Mouse (Mus musculus) neural tube, embryonic 14.5 days (tissue): Measurements from ENCODE around the gene Evi5. TPM values are rescaled to one million over a fixed set of nuclear protein-coding genes. Genes with fewer than 3 reads are reported as not detected.

Experiments used
- ATAC-seq: fragments of 200-750 bp; cut with Nextera tagmentation; 2 replicates; pipeline ENCODE4 v1.8.0; 2017; ENCODE audit warnings: low read depth, mild to moderate bottlenecking, moderate TSS enrichment, moderate library complexity
- H3K27ac ChIP-seq: fragments of 300-500 bp; sonication (generic); 2 replicates; pipeline ENCODE4 v1.5.1; 2014; ENCODE audit warnings: low read depth, mild to moderate bottlenecking, control low read depth, low read length, moderate library complexity, mixed read lengths
- H3K27me3 ChIP-seq: fragments of 300-500 bp; sonication (generic); 2 replicates; pipeline ENCODE4 v1.6.1; 2014; ENCODE audit warnings: low read length; ENCODE audit not compliant: control insufficient read depth, insufficient read depth
- H3K36me3 ChIP-seq: fragments of 300-500 bp; sonication (generic); 2 replicates; pipeline ENCODE4 v1.6.1; 2014; ENCODE audit warnings: low read length, mixed read lengths; ENCODE audit not compliant: control insufficient read depth, insufficient read depth
- H3K4me1 ChIP-seq: fragments of 300-500 bp; sonication (generic); 2 replicates; pipeline ENCODE4 v1.6.1; 2014; ENCODE audit warnings: low read length; ENCODE audit not compliant: control insufficient read depth, insufficient read depth
- H3K4me2 ChIP-seq: fragments of 300-500 bp; sonication (generic); 2 replicates; pipeline ENCODE4 v1.6.1; 2014; ENCODE audit warnings: mild to moderate bottlenecking, low read depth, low read length, control low read depth
- H3K4me3 ChIP-seq: fragments of 300-500 bp; sonication (generic); 2 replicates; pipeline ENCODE4 v1.5.1; 2014; ENCODE audit warnings: low read depth, low read length, control low read depth, mixed read lengths
- H3K9ac ChIP-seq: fragments of 300-500 bp; sonication (generic); replicated peaks from 2 replicates; pipeline ENCODE4 v1.6.1; 2014; ENCODE audit warnings: low read depth, mild to moderate bottlenecking, control low read depth, low read length, mixed read lengths
- H3K9me3 ChIP-seq: fragments of 300-500 bp; sonication (generic); 2 replicates; pipeline ENCODE4 v1.6.1; 2016; ENCODE audit warnings: low read length; ENCODE audit not compliant: control insufficient read depth
- WGBS: fragments of 180-500 bp; shearing (Covaris S2); extraction: QIAGEN DNeasy Blood & Tissue Kit; methylation state at CpG from one replicate; pipeline ENCODE4 v1.1.7; 2014; 5-methylcytosine and 5-hydroxymethylcytosine counted together
- polyA plus RNA-seq: library from polyadenylated mRNA; unstranded; fragments of >200 nt; fragmentation: Nextera tagmentation; extraction: Ambion mirVana; gene quantifications from 2 replicates; pipeline ENCODE4 v1.2.1, GENCODE M21; 2014

The Evi5 gene
- polyA plus RNA-seq, 1 experiment from 2014 or later: 59.9 TPM

GRCm38 (mm10) chr5:107731408-107731807, 143.5 kb downstream of the Evi5 start:
- Histone ChIP-seq H3K9me3 (no peaks in the 10 kb centered on the region), H3K4me3 (no peak overlapping the region), H3K4me1 (peaks cover 4% of the 10 kb centered on the region; the same call in 1 of the 2 replicates), H3K27ac (no peak overlapping the region), H3K9ac (no peak overlapping the region), H3K4me2 (no peak overlapping the region), H3K36me3 (no peaks in the 10 kb centered on the region), H3K27me3 (peaks cover 43% of the 10 kb centered on the region)
- WGBS: 57% methylated on average over 3 of the region's 3 CpGs
- no peak for ATAC-seq

- Histone ChIP-seq H3K36me3 (no peaks in the 10 kb centered on the region), H3K9me3 (no peaks in the 10 kb centered on the region), H3K9ac (no peak overlapping the region), H3K27me3 (peaks cover 60% of the 10 kb centered on the region), H3K4me1 (peaks cover 5% of the 10 kb centered on the region; the same call in 1 of the 2 replicates), H3K4me2 (peak overlapping the region; percentile 26; the same call in 1 of the 2 replicates), H3K27ac (no peak overlapping the region), H3K4me3 (no peak overlapping the region)
- no peak for ATAC-seq
- WGBS: 15% methylated on average over 12 of the region's 12 CpGs
Measured at GRCm38 (mm10) chr5:107727007-107727402, 147.9 kb downstream of the Evi5 start.

GRCm38 (mm10) chr5:107726281-107727006, 148.5 kb downstream of the Evi5 start:
- H3K27ac ChIP-seq: no peak overlapping the region
- peaks cover 9% of the 10 kb centered on the region for H3K4me1 ChIP-seq
- ATAC-seq: no peak
- peaks cover 61% of the 10 kb centered on the region for H3K27me3 ChIP-seq
- H3K36me3 ChIP-seq: no peaks in the 10 kb centered on the region
- no peak overlapping the region for H3K4me3 ChIP-seq
- H3K4me2 ChIP-seq: peak overlapping the region; percentile 26
- H3K9ac ChIP-seq: no peak overlapping the region
- no peaks in the 10 kb centered on the region for H3K9me3 ChIP-seq
- under 1% methylated on average over 57 of the region's 57 CpGs for WGBS

- H3K4me1 ChIP-seq: peaks cover 11% of the 10 kb centered on the region
- no peaks in the 10 kb centered on the region for H3K36me3 ChIP-seq
- peaks cover 62% of the 10 kb centered on the region for H3K27me3 ChIP-seq
- H3K9me3 ChIP-seq: no peaks in the 10 kb centered on the region
- no peak within 1 kb of the TSS for H3K27ac ChIP-seq
- ATAC-seq: peak; percentile 34; the same call in 1 of the 2 replicates
- H3K4me3 ChIP-seq: no peak within 1 kb of the TSS
- no peak within 1 kb of the TSS for H3K9ac ChIP-seq
- under 1% methylated on average over 38 of the region's 41 CpGs for WGBS
- H3K4me2 ChIP-seq: peak within 1 kb of the TSS; percentile 26
Measured at GRCm38 (mm10) chr5:107725435-107726261, 149.3 kb downstream of the Evi5 start, which contains the start of gene Gfi1. Gfi1 (minus strand) TSS chr5:107726036.

GRCm38 (mm10) chr5:107724661-107725434, 150.1 kb downstream of the Evi5 start:
- Histone ChIP-seq H3K27ac (no peak overlapping the region), H3K4me1 (peaks cover 11% of the 10 kb centered on the region)
- under 1% methylated on average over 52 of the region's 52 CpGs for WGBS

GRCm38 (mm10) chr5:107723541-107724511, 151.1 kb downstream of the Evi5 start:
- no peaks in the 10 kb centered on the region for H3K36me3 ChIP-seq
- H3K4me2 ChIP-seq: no peak overlapping the region
- no peak for ATAC-seq
- peaks cover 65% of the 10 kb centered on the region for H3K27me3 ChIP-seq
- peaks cover 11% of the 10 kb centered on the region for H3K4me1 ChIP-seq
- no peak overlapping the region for H3K27ac ChIP-seq
- no peak overlapping the region for H3K9ac ChIP-seq
- H3K9me3 ChIP-seq: no peaks in the 10 kb centered on the region
- WGBS: under 1% methylated on average over 44 of the region's 49 CpGs
- no peak overlapping the region for H3K4me3 ChIP-seq

More at GRCm38 (mm10) chr5:107724661-107725434, 150.1 kb downstream of the Evi5 start:
- peaks cover 57% of the 10 kb centered on the region for H3K27me3 ChIP-seq
- H3K9ac ChIP-seq: no peak overlapping the region
- no peak for ATAC-seq
- H3K4me3 ChIP-seq: no peak overlapping the region
- no peaks in the 10 kb centered on the region for H3K9me3 ChIP-seq
- H3K36me3 ChIP-seq: no peaks in the 10 kb centered on the region
- H3K4me2 ChIP-seq: no peak overlapping the region; the same call in 1 of the 2 replicates

GRCm38 (mm10) chr5:107722661-107723532, 152.0 kb downstream of the Evi5 start:
- ATAC-seq: no peak
- Histone ChIP-seq H3K36me3 (no peaks in the 10 kb centered on the region), H3K9ac (no peak overlapping the region), H3K27me3 (peaks cover 62% of the 10 kb centered on the region), H3K27ac (no peak overlapping the region), H3K4me2 (no peak overlapping the region), H3K4me3 (no peak overlapping the region), H3K9me3 (no peaks in the 10 kb centered on the region), H3K4me1 (peaks cover 11% of the 10 kb centered on the region)
- under 1% methylated on average over 34 of the region's 34 CpGs for WGBS
